Mouse (Mus musculus): Measurements from ENCODE around the gene Casd1. TPM values are rescaled to one million over a fixed set of nuclear protein-coding genes. Genes with fewer than 3 reads are reported as not detected.
"Not testable (repeated sequence)": the region's sequence is repeated elsewhere in the genome, so short reads cannot be mapped to it uniquely, and the experiment has no call there.

Gene Casd1
- total RNA-seq, 2 experiments from 2014 or later: 18.3 to 18.4 TPM

- DNase-seq: no peak
- intact Hi-C loops (cut with DNase I; ENCODE audit: low total_unique reads): no loop called here
Observed at GRCm38 (mm10) chr6:4606394-4606793, 5.8 kb downstream of the Casd1 start.

- intact Hi-C loops (cut with DNase I; ENCODE audit: low total_unique reads): no loop called here
- no peak for DNase-seq
Observed at GRCm38 (mm10) chr6:4610216-4610896, 9.7 kb downstream of the Casd1 start.

- DNase-seq: no peak
- intact Hi-C loops (cut with DNase I; ENCODE audit: low total_unique reads): no loop called here
Observed at GRCm38 (mm10) chr6:4611853-4612252, 11.2 kb downstream of the Casd1 start.

GRCm38 (mm10) chr6:4612431-4612830 is 11.8 kb downstream of the Casd1 start:
- intact Hi-C loops (cut with DNase I; ENCODE audit: low total_unique reads): no loop called here
- no peak for DNase-seq

GRCm38 (mm10) chr6:4617911-4618310 is 17.3 kb downstream of the Casd1 start:
- DNase-seq: no peak

GRCm38 (mm10) chr6:4631464-4631863 is 30.8 kb downstream of the Casd1 start:
- no peak for DNase-seq
- intact Hi-C loops (cut with DNase I; ENCODE audit: low total_unique reads): no loop called here

More at GRCm38 (mm10) chr6:4617911-4618310, 17.3 kb downstream of the Casd1 start:
- intact Hi-C loops (cut with DNase I; ENCODE audit: low total_unique reads): no loop called here

- DNase-seq: no peak
- intact Hi-C loops (cut with DNase I; ENCODE audit: low total_unique reads): no loop called here
Observed at GRCm38 (mm10) chr6:4633189-4633588, 32.5 kb downstream of the Casd1 start.

- intact Hi-C loops (cut with DNase I; ENCODE audit: low total_unique reads): no loop called here
Observed at GRCm38 (mm10) chr6:4634804-4635203, 34.2 kb downstream of the Casd1 start.

GRCm38 (mm10) chr6:4642068-4642467 is 41.4 kb downstream of the Casd1 start:
- no peak for DNase-seq
- intact Hi-C loops (cut with DNase I; ENCODE audit: low total_unique reads): no loop called here

More at GRCm38 (mm10) chr6:4634804-4635203, 34.2 kb downstream of the Casd1 start:
- DNase-seq: no peak

GRCm38 (mm10) chr6:4647351-4647750 is 46.7 kb downstream of the Casd1 start:
- intact Hi-C loops (cut with DNase I; ENCODE audit: low total_unique reads): no loop called here
- no peak for DNase-seq

GRCm38 (mm10) chr6:4652596-4653134 is 52.0 kb downstream of the Casd1 start:
- DNase-seq: no peak
- intact Hi-C loops (cut with DNase I; ENCODE audit: low total_unique reads): no loop called here

- intact Hi-C loops (cut with DNase I; ENCODE audit: low total_unique reads): not testable (repeated sequence)
Observed at GRCm38 (mm10) chr6:4653741-4654140, 53.1 kb downstream of the Casd1 start.

GRCm38 (mm10) chr6:4655466-4655865 is 54.8 kb downstream of the Casd1 start:
- DNase-seq: no peak
- intact Hi-C loops (cut with DNase I; ENCODE audit: low total_unique reads): no loop called here

More at GRCm38 (mm10) chr6:4653741-4654140, 53.1 kb downstream of the Casd1 start:
- DNase-seq: not testable (repeated sequence)

GRCm38 (mm10) chr6:4655924-4656323 is 55.3 kb downstream of the Casd1 start:
- DNase-seq: no peak
- intact Hi-C loops (cut with DNase I; ENCODE audit: low total_unique reads): no loop called here

- no peak for DNase-seq
- intact Hi-C loops (cut with DNase I; ENCODE audit: low total_unique reads): no loop called here
Observed at GRCm38 (mm10) chr6:4658861-4659260, 58.2 kb downstream of the Casd1 start.

GRCm38 (mm10) chr6:4663516-4663915 is 62.9 kb downstream of the Casd1 start:
- intact Hi-C loops (cut with DNase I; ENCODE audit: low total_unique reads): no loop called here
- DNase-seq: no peak

GRCm38 (mm10) chr6:4664313-4664712 is 63.7 kb downstream of the Casd1 start:
- intact Hi-C loops (cut with DNase I; ENCODE audit: low total_unique reads): no loop called here
- DNase-seq: no peak

- intact Hi-C loops (cut with DNase I; ENCODE audit: low total_unique reads): no loop called here
- no peak for DNase-seq
Observed at GRCm38 (mm10) chr6:4665154-4665553, 64.5 kb downstream of the Casd1 start.

- intact Hi-C loops (cut with DNase I; ENCODE audit: low total_unique reads): no loop called here
- DNase-seq: no peak
Observed at GRCm38 (mm10) chr6:4677356-4677761, 76.7 kb downstream of the Casd1 start.

GRCm38 (mm10) chr6:4679981-4680380 is 79.3 kb downstream of the Casd1 start:
- intact Hi-C loops (cut with DNase I; ENCODE audit: low total_unique reads): no loop called here
- DNase-seq: no peak

- DNase-seq: no peak
Observed at GRCm38 (mm10) chr6:4680576-4680975, 79.9 kb downstream of the Casd1 start.

More at GRCm38 (mm10) chr6:4680576-4680975, 79.9 kb downstream of the Casd1 start:
- intact Hi-C loops (cut with DNase I; ENCODE audit: low total_unique reads): no loop called here
